Mouse (Mus musculus) kidney, adult 2 months (tissue): Measurements from ENCODE around the gene Rsg1. TPM values are rescaled to one million over a fixed set of nuclear protein-coding genes. Genes with fewer than 3 reads are reported as not detected.

Experiments used
- DNase-seq: peaks from one replicate; pipeline ENCODE4 v3.0.0; 2021
- H3K27ac ChIP-seq: fragments of 200-500 bp; 2 replicates; pipeline ENCODE4 v1.5.1; 2012; ENCODE audit warnings: low read depth, low read length, control low read depth, inconsistent platforms; ENCODE audit not compliant: insufficient read depth
- H3K27me3 ChIP-seq: fragments of 200-500 bp; replicated peaks from 2 replicates; pipeline ENCODE4 v1.6.1; 2012; ENCODE audit warnings: mild to moderate bottlenecking, moderate library complexity, low read length, inconsistent platforms; ENCODE audit not compliant: control insufficient read depth, insufficient read depth
- H3K36me3 ChIP-seq: fragments of 200-500 bp; 2 replicates; pipeline ENCODE4 v1.6.1; 2012; ENCODE audit warnings: mild to moderate bottlenecking, moderate library complexity, low read length, inconsistent platforms; ENCODE audit not compliant: control insufficient read depth, insufficient read depth
- H3K4me1 ChIP-seq: fragments of 200-500 bp; 2 replicates; pipeline ENCODE4 v1.6.1; 2011; ENCODE audit warnings: low read length; ENCODE audit not compliant: control insufficient read depth, insufficient read depth
- H3K4me3 ChIP-seq: fragments of 200-500 bp; 2 replicates; pipeline ENCODE4 v1.5.1; 2011; ENCODE audit warnings: mild to moderate bottlenecking, low read depth, low read length, control low read depth; ENCODE audit not compliant: insufficient read depth
- CTCF ChIP-seq: fragments of 200-500 bp; conservative IDR thresholded peaks from 2 replicates; pipeline ENCODE4 v1.5.1; 2011; ENCODE audit warnings: low read depth, mild to moderate bottlenecking, control low read depth, low read length, moderate library complexity, mixed read lengths; ENCODE audit not compliant: insufficient read depth, insufficient read length
- POLR2A ChIP-seq: fragments of 200-500 bp; IDR thresholded peaks from one replicate; pipeline ENCODE4 v1.6.1; 2011; ENCODE audit warnings: low read depth, low read length, control low read depth
- WGBS: fragments of 180-500 bp; shearing (Covaris S2); methylation state at CpG from one replicate; pipeline ENCODE4 v1.1.7; 2018; 5-methylcytosine and 5-hydroxymethylcytosine counted together
- polyA plus RNA-seq: library from polyadenylated mRNA; depleted of rRNA; stranded (reverse); fragments of >200 nt; gene quantifications from 2 replicates; pipeline ENCODE4 v1.2.3, GENCODE M21; 2012

Rsg1 gene
- polyA plus RNA-seq, 1 experiment, result 1.2 TPM

DNA sequence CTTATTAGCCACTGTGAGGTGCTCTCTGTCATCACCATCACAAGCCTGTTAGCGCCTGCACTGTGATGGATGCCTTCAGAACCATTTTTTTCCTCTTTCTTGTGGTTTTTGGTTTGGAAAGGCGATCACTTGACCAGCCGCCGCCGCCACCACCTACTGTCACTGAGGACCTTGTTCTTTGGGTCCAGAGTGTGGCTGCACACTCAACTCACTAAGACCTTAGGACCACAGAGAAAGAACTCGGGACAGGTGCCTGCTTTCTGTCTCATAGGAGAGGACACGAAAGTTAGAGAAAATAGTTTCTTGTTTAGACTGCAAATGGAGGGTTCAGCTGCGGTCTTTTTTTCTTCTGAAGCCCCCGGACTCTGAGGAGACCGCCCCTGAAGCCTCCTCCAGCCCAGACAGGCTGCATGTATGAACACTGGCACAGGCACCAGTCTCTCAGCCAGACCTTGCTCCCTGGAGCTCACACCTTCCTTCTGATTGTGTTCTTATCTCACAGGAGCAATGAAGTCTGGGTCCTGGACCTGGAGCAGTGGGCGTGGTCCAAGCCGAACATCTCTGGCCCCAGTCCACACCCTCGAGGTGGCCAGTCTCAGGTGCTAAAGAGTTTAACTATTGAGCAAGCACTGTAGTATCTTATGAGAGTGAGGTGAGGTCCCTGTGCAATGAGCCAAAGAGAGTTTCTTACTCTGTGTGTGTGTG lies 16.6 kb upstream of the Rsg1 start:
- no peaks in the 10 kb centered on the region for H3K27me3 ChIP-seq
- H3K27ac ChIP-seq, result no peak overlapping the region
- H3K36me3 ChIP-seq, result peaks cover 7% of the 10 kb centered on the region
- H3K4me1 ChIP-seq, result no peaks in the 10 kb centered on the region
- no peak for DNase-seq
- TF ChIP-seq POLR2A (no peak), CTCF (no peak)
- H3K4me3 ChIP-seq, result no peak overlapping the region
- 91% methylated on average over 13 of the region's 13 CpGs for WGBS

- H3K4me3 ChIP-seq, result no peak overlapping the region
- no peaks in the 10 kb centered on the region for H3K27me3 ChIP-seq
- DNase-seq, result no peak
- WGBS, result 98% methylated on average over 13 of the region's 13 CpGs
- H3K4me1 ChIP-seq, result no peaks in the 10 kb centered on the region
- H3K36me3 ChIP-seq, result peaks cover 7% of the 10 kb centered on the region
- no peak for TF ChIP-seq CTCF
- TF ChIP-seq POLR2A, result no peak
- H3K27ac ChIP-seq, result no peak overlapping the region
Measured at GRCm38 (mm10) chr4:141197686-141198035, 16.1 kb upstream of the Rsg1 start.

DNA sequence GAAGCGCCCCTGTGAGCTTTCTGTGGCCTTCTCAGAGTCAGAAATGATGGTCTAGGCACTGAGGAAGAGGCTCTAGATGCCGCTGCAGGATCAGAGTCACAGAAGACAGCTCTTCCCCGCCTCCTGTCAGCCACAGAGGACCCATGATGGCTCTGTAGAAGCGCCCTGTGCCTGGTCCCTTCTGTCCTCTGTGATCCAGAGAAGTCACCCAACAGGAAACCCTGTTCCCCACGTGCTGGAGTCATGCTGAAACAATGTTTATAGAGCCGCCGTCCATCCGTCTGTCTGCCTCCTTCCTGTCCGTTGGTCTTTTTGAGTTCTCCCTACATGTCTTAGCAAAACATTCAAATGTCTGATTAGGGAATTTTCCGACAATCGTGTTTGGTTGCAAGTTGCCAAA lies 12.8 kb upstream of the Rsg1 start:
- peak; percentile 54 for DNase-seq
- WGBS, result 61% methylated on average over 11 of the region's 11 CpGs
- 0 out of 2 replicates have a peak, but pooled peaks have one; percentile 13 for TF ChIP-seq CTCF
- no peak for TF ChIP-seq POLR2A
- peak overlapping the region; percentile 56 for H3K27ac ChIP-seq
- H3K27me3 ChIP-seq, result no peaks in the 10 kb centered on the region
- H3K4me3 ChIP-seq, result no peak overlapping the region
- H3K4me1 ChIP-seq, result no peaks in the 10 kb centered on the region
- H3K36me3 ChIP-seq, result peaks cover 5% of the 10 kb centered on the region

DNA sequence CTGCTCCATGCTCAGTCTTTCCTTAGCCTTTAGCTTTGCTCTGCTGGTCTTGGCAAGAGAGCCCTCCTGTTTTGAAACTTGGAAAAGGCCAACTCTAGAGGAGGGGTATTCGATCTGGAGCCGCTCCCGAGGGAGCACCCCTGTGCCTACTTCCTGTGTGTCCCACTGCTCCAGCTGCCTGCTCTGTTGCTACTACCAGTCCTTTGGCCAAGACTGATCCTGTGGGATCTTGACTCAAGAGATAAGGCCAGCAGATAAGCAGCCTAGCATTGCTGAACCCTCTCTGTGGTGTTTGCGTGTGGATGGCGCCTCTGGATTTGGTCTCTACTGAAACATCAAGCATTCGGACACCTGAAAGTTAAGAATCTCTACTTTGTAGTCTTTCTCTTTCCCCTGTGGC lies 11.6 kb upstream of the Rsg1 start:
- DNase-seq, result no peak
- peaks cover 4% of the 10 kb centered on the region for H3K36me3 ChIP-seq
- WGBS, result 82% methylated on average over 6 of the region's 6 CpGs
- no peak overlapping the region for H3K27ac ChIP-seq
- no peak for TF ChIP-seq POLR2A
- TF ChIP-seq CTCF, result no peak
- no peak overlapping the region for H3K4me3 ChIP-seq
- H3K4me1 ChIP-seq, result no peaks in the 10 kb centered on the region
- no peaks in the 10 kb centered on the region for H3K27me3 ChIP-seq

GRCm38 (mm10) chr4:141204580-141205061 lies 9.1 kb upstream of the Rsg1 start:
- 57% methylated on average over 4 of the region's 4 CpGs for WGBS
- Histone ChIP-seq H3K27ac (no peak overlapping the region), H3K4me1 (no peaks in the 10 kb centered on the region), H3K27me3 (no peaks in the 10 kb centered on the region), H3K36me3 (no peaks in the 10 kb centered on the region), H3K4me3 (no peak overlapping the region)
- DNase-seq, result no peak
- TF ChIP-seq POLR2A (no peak), CTCF (0 out of 2 replicates have a peak, but pooled peaks have one; percentile 17)

DNA sequence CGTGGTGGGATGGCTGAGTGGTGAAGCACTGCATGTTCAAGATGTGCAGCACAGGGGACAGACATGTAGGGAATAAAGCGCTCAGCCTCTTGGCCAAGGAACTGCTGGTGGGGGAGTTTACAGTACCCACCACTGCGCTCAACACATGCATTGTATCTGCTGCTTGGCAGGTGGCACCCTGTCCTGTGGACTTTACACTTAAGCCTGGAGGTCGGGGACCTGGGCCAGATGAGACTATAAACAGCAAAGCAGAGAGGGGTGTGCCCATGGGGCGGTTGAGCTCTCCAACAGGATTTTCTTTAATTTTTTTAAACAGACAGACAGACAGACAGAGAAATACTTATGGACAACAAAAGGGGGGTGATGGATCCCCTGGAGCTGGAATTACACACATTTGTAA lies 6.7 kb upstream of the Rsg1 start:
- 68% methylated on average over 5 of the region's 5 CpGs for WGBS
- H3K27me3 ChIP-seq, result no peaks in the 10 kb centered on the region
- H3K36me3 ChIP-seq, result no peaks in the 10 kb centered on the region
- no peak overlapping the region for H3K27ac ChIP-seq
- TF ChIP-seq CTCF (no peak), POLR2A (no peak)
- no peak overlapping the region for H3K4me3 ChIP-seq
- peak; percentile 73 for DNase-seq
- no peaks in the 10 kb centered on the region for H3K4me1 ChIP-seq

DNA sequence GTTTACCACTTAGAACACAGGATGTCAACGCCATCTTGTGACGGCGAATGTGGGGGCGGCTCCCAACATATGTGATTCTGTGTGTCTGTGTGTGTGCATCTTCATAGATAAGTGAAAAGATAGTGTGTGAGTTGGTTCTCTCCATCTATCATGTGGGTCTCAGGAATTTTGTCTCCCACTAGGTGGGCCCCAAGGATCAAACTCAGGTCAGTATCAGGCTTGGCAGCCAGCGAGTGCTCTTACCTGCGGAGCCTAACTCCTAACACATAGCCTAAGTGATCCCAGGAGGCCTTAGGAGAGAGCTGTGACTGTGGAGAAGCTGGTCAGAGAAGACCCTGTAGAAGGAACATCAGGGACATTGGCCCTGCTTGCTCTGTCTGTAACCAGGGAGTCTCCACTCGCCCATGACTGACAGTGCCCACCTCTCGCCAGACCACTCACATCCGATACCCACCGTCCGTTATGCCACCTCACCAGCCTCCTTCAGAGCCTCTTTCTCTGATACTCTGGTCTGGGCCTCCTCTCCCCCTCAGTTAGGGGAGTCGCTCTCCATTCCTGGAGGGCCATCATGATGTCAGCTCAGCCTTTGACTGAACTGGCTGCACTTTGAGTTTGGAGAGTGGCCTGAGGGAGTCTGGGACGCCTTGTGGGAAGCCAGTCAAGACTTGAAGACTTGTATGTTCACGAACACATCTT lies 3.1 kb upstream of the Rsg1 start:
- no peak for DNase-seq
- peak overlapping the region; percentile 75 for H3K4me3 ChIP-seq
- H3K4me1 ChIP-seq, result no peaks in the 10 kb centered on the region
- H3K27ac ChIP-seq, result peak overlapping the region; percentile 95
- no peak for TF ChIP-seq POLR2A
- TF ChIP-seq CTCF, result no peak
- no peaks in the 10 kb centered on the region for H3K36me3 ChIP-seq
- no peaks in the 10 kb centered on the region for H3K27me3 ChIP-seq
- 51% methylated on average over 14 of the region's 14 CpGs for WGBS
